Mouse (Mus musculus) cerebellum, adult 2 months (tissue): Measurements from ENCODE around the gene Bbs9.
"Not testable (repeated sequence)": the region's sequence is repeated elsewhere in the genome, so short reads cannot be mapped to it uniquely, and the experiment has no call there.

Source experiments
- CTCF ChIP-seq: fragments of 200-500 bp; IDR thresholded peaks from 2 replicates; pipeline ENCODE4 v1.5.1; 2011; ENCODE audit warnings: low read depth, mild to moderate bottlenecking, control low read depth, low read length, moderate library complexity, borderline replicate concordance; ENCODE audit not compliant: insufficient read depth
- POLR2A ChIP-seq: fragments of 200-500 bp; IDR thresholded peaks from 2 replicates; pipeline ENCODE4 v1.6.1; 2011; ENCODE audit warnings: low read length, control low read depth, borderline replicate concordance; ENCODE audit not compliant: insufficient read depth

DNA sequence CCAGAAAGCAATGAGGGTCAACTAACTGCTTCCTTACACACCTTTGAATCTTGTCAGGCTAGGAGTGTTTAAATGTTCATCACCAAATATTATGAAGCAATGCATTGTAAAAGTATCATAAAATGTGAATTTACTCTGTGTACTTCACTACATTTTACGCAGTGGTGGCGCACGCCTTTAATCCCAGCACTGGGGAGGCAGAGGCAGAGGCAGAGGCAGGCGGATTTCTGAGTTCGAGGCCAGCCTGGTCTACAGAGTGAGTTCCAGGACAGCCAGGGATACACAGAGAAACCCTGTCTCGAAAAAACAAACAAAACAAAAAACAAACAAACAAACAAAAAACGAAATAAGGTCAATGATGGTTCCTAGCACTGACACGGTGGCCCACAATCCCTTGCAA, 21.5 kb upstream of the Bbs9 start, which contains the start of gene Gm17545:
- not testable (repeated sequence) for TF ChIP-seq POLR2A, CTCF
